Comparison of ENCODE assay signal across 8 mouse cellular contexts in the genomic region with DNA sequence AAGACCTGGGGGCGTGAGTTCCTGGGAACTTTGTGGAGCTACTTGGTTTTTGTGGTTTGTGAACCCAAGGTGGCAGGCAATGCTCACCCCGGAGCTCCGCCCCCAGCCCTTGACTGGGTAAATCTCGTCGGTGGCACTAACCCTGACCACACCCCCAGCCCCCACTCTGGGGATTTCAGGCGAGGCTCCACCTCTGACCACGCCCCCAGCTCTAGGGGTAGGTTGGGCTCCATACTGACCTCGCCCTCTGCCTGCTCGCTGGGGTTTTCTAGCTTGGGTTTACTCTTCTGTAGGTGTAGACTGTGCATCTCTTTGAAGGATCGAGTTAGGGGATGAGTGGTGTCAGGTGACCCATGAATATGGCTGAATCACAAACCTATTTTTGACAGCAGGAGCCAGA. TPM values are rescaled to one million over a fixed set of nuclear protein-coding genes. Genes with fewer than 3 reads are reported as not detected.
DNase-seq lines count a peak whose midpoint lies in the region; ATAC-seq and TF ChIP-seq lines count a peak whose summit lies in the region.

No protein-coding gene starts in this region.

- no peak overlapping the region for H3K4me3 ChIP-seq in embryonic facial prominence, embryonic 11.5 days (ENCODE audit: low read depth, low read length)
- H3K4me3 ChIP-seq in layer of hippocampus, adult 2 months: no peak overlapping the region

- DNase-seq in kidney, adult 11 months: peak; percentile 47
- DNase-seq in kidney, adult 18-20 months: no peak
- peak; percentile 45 for DNase-seq in embryonic facial prominence, embryonic 11.5 days (ENCODE audit: low spot score)
- DNase-seq in kidney, postnatal 10 days: peak; percentile 70
- DNase-seq in thymus, postnatal 4 days: peak; percentile 86
- DNase-seq in layer of hippocampus, adult 2 months (ENCODE audit: low spot score in 2 of 2): no peak
- no peak for DNase-seq in cerebellum, adult 8-10 months

- no peak overlapping the region for H3K4me2 ChIP-seq in embryonic facial prominence, embryonic 11.5 days (ENCODE audit: low read depth, low read length)

- peaks cover 4% of the 10 kb centered on the region for H3K36me3 ChIP-seq in embryonic facial prominence, embryonic 11.5 days (replicated peaks; ENCODE audit: control insufficient read depth, insufficient read depth, low read depth, low read length)

- H3K9me3 ChIP-seq in embryonic facial prominence, embryonic 11.5 days (replicated peaks; ENCODE audit: control insufficient read depth, low read length): no peaks in the 10 kb centered on the region

- no peak overlapping the region for H3K27ac ChIP-seq in embryonic facial prominence, embryonic 11.5 days (replicated peaks; ENCODE audit: low read depth, low read length)
- H3K27ac ChIP-seq in layer of hippocampus, adult 2 months: no peak overlapping the region

- no peak overlapping the region for H3K9ac ChIP-seq in embryonic facial prominence, embryonic 11.5 days (replicated peaks; ENCODE audit: low read length)

- H3K27me3 ChIP-seq in embryonic facial prominence, embryonic 11.5 days (ENCODE audit: control insufficient read depth, insufficient read depth, low read length): peaks cover 18% of the 10 kb centered on the region

- H3K4me1 ChIP-seq in embryonic facial prominence, embryonic 11.5 days (ENCODE audit: control insufficient read depth, insufficient read depth, low read length): no peaks in the 10 kb centered on the region

- no peak for TF ChIP-seq CTCF in layer of hippocampus, adult 2 months (conservative IDR thresholded peaks at IDR 0.05)

- ATAC-seq in embryonic facial prominence, embryonic 11.5 days (replicated peaks; ENCODE audit: insufficient number of reproducible peaks, low FRiP score, low TSS enrichment, low read depth): no peak
- ATAC-seq in megakaryocyte progenitor cell, adult 5-6 weeks (replicated peaks; ENCODE audit: poor library complexity): peak; percentile 95

- 10% methylated on average over 10 of the region's 10 CpGs for WGBS in embryonic facial prominence, embryonic 11.5 days

RNA-seq across cellular contexts. Expression of gene Lingo3, which starts 4.7 kb away (rescaled TPM):
- polyA plus RNA-seq in embryonic facial prominence, embryonic 11.5 days (2014; fragmentation: Nextera tagmentation; extraction: Ambion mirVana): 0.49 and 0.67 TPM in 2 replicates
- total RNA-seq in megakaryocyte progenitor cell, adult 5-6 weeks (2015): not detected in 2 replicates
- total RNA-seq in megakaryocyte progenitor cell, adult 5-6 weeks (2017): not detected in 2 replicates
- total RNA-seq in layer of hippocampus, adult 2 months (2021): 10 to 100 TPM; 49.4 to 54.3 TPM

RNA-seq across cellular contexts. Expression of gene Lsm7, which starts 6.4 kb away (rescaled TPM):
- 282 and 329 TPM in 2 replicates for polyA plus RNA-seq in embryonic facial prominence, embryonic 11.5 days (2014; fragmentation: Nextera tagmentation; extraction: Ambion mirVana)
- total RNA-seq in megakaryocyte progenitor cell, adult 5-6 weeks (2015): 125 and 137 TPM in 2 replicates
- total RNA-seq in megakaryocyte progenitor cell, adult 5-6 weeks (2017): 307 and 354 TPM in 2 replicates
- 10 to 100 TPM; 51.6 to 53.3 TPM for total RNA-seq in layer of hippocampus, adult 2 months (2021)

RNA-seq across cellular contexts. Expression of gene Sppl2b, which starts 6.5 kb away (rescaled TPM):
- polyA plus RNA-seq in embryonic facial prominence, embryonic 11.5 days (2014; fragmentation: Nextera tagmentation; extraction: Ambion mirVana): 17.1 and 19.7 TPM in 2 replicates
- total RNA-seq in megakaryocyte progenitor cell, adult 5-6 weeks (2015): 17.7 and 18.2 TPM in 2 replicates
- total RNA-seq in megakaryocyte progenitor cell, adult 5-6 weeks (2017): 29.4 and 39.4 TPM in 2 replicates
- total RNA-seq in layer of hippocampus, adult 2 months (2021): 10 to 100 TPM; 61.2 to 63.2 TPM

RNA-seq across cellular contexts. Expression of gene Oaz1, which starts 22.1 kb away (rescaled TPM):
- polyA plus RNA-seq in embryonic facial prominence, embryonic 11.5 days (2014; fragmentation: Nextera tagmentation; extraction: Ambion mirVana): 1,818 and 1,942 TPM in 2 replicates
- 1,168 and 1,276 TPM in 2 replicates for total RNA-seq in megakaryocyte progenitor cell, adult 5-6 weeks (2015)
- total RNA-seq in megakaryocyte progenitor cell, adult 5-6 weeks (2017): 222 and 291 TPM in 2 replicates
- 100 to 1,000 TPM; 478 to 493 TPM for total RNA-seq in layer of hippocampus, adult 2 months (2021)

RNA-seq across cellular contexts. Expression of gene Tmprss9, which starts 23.1 kb away (rescaled TPM):
- polyA plus RNA-seq in embryonic facial prominence, embryonic 11.5 days (2014; fragmentation: Nextera tagmentation; extraction: Ambion mirVana): 0.06 TPM in 2 replicates
- not detected in 2 replicates for total RNA-seq in megakaryocyte progenitor cell, adult 5-6 weeks (2015)
- not detected in 2 replicates for total RNA-seq in megakaryocyte progenitor cell, adult 5-6 weeks (2017)
- under 1 TPM; 0.46 to 0.56 TPM for total RNA-seq in layer of hippocampus, adult 2 months (2021)

Comparison
In these comparisons a context has a peak if more than half of its experiments do, and no peak if none do; other contexts are left out.
1. DNase-seq: peak in kidney, adult 11 months (single experiment), embryonic facial prominence, embryonic 11.5 days (single experiment), kidney, postnatal 10 days (single experiment) and thymus, postnatal 4 days (single experiment); none in kidney, adult 18-20 months (single experiment), layer of hippocampus, adult 2 months (0 of 2) and cerebellum, adult 8-10 months (single experiment).
2. RNA of gene Lingo3, which starts 4.7 kb away (total RNA-seq): 49.4 to 54.3 TPM in layer of hippocampus, adult 2 months; not detected in megakaryocyte progenitor cell, adult 5-6 weeks; every median in the first group is over 10 times any median in the second.